7 mouse cellular contexts compared by ENCODE assay signal in genomic region chr13:70233896-70234799, GRCm38 (mm10).
A peak's percentile ranks its signal among the peaks of the same experiment; 100 is the strongest.
DNase-seq lines count a peak whose midpoint lies in the region; ATAC-seq and TF ChIP-seq lines count a peak whose summit lies in the region.

No protein-coding gene starts in this region.

- intact Hi-C loops in gastrocnemius, adult 2 months (cut with DNase I): no loop called here

- DNase-seq in adrenal gland, postnatal 10 days: peak; percentile 90
- peak; percentile 86 to 90 for DNase-seq in cerebellum, postnatal 36 days
- peak; percentile 53 for DNase-seq in gastrocnemius, adult 2 months
- peak; percentile 93 for DNase-seq in intestine, embryonic 14.5 days (ENCODE audit: low spot score)
- peak; percentile 54 to 89 for DNase-seq in left cerebral cortex, adult 8-10 months (ENCODE audit: low spot score in 2 of 2)
- DNase-seq in mesoderm, embryonic 11.5 days (ENCODE audit: low read depth, low spot score): peak; percentile 73

- no peaks in the 10 kb centered on the region for H3K27me3 ChIP-seq in intestine, embryonic 14.5 days (replicated peaks; ENCODE audit: control insufficient read depth, insufficient read depth, low read length)
- H3K27me3 ChIP-seq in stomach, embryonic 15.5 days (replicated peaks): no peaks in the 10 kb centered on the region

- 0 out of 2 replicates have a peak overlapping the region, but pooled peaks have one; percentile 20 for H3K4me2 ChIP-seq in intestine, embryonic 14.5 days (ENCODE audit: low read length)
- 0 out of 2 replicates have a peak overlapping the region, but pooled peaks have one; percentile 26 for H3K4me2 ChIP-seq in stomach, embryonic 15.5 days

- no peak overlapping the region for H3K27ac ChIP-seq in gastrocnemius, adult 2 months
- H3K27ac ChIP-seq in intestine, embryonic 14.5 days (ENCODE audit: low read depth): no peak overlapping the region
- no peak overlapping the region for H3K27ac ChIP-seq in stomach, embryonic 15.5 days

- H3K9ac ChIP-seq in intestine, embryonic 14.5 days (ENCODE audit: low read length): no peak overlapping the region
- H3K9ac ChIP-seq in stomach, embryonic 15.5 days: no peak overlapping the region

- H3K9me3 ChIP-seq in intestine, embryonic 14.5 days (ENCODE audit: control insufficient read depth, low read length): no peaks in the 10 kb centered on the region
- H3K9me3 ChIP-seq in stomach, embryonic 15.5 days: no peaks in the 10 kb centered on the region

- no peaks in the 10 kb centered on the region for H3K36me3 ChIP-seq in intestine, embryonic 14.5 days (ENCODE audit: control insufficient read depth, insufficient read depth, low read length)
- no peaks in the 10 kb centered on the region for H3K36me3 ChIP-seq in stomach, embryonic 15.5 days

- H3K4me1 ChIP-seq in intestine, embryonic 14.5 days (replicated peaks; ENCODE audit: control insufficient read depth, insufficient read depth, low read length): no peaks in the 10 kb centered on the region
- no peaks in the 10 kb centered on the region for H3K4me1 ChIP-seq in stomach, embryonic 15.5 days

- TF ChIP-seq CTCF in gastrocnemius, adult 2 months (IDR thresholded peaks at IDR 0.05): peak; percentile 74

- no peak overlapping the region for H3K4me3 ChIP-seq in gastrocnemius, adult 2 months
- H3K4me3 ChIP-seq in intestine, embryonic 14.5 days (ENCODE audit: low read depth, low read length): no peak overlapping the region
- H3K4me3 ChIP-seq in stomach, embryonic 15.5 days (replicated peaks): no peak overlapping the region

- peak; percentile 71; the same call in 1 of the 2 replicates for ATAC-seq in intestine, embryonic 14.5 days (replicated peaks; ENCODE audit: low FRiP score, low TSS enrichment, low read depth)
- peak; percentile 35 for ATAC-seq in stomach, embryonic 15.5 days (ENCODE audit: insufficient read depth, low FRiP score, low read depth)

- 36% methylated on average over 22 of the region's 22 CpGs for WGBS in intestine, embryonic 14.5 days
- 38% methylated on average over 22 of the region's 22 CpGs for WGBS in stomach, embryonic 15.5 days
